Mouse (Mus musculus) heart, postnatal 0 days (tissue): ENCODE data around the gene Slc39a3. TPM values are rescaled to one million over a fixed set of nuclear protein-coding genes. Genes with fewer than 3 reads are reported as not detected.
"Not testable (repeated sequence)": the region's sequence is repeated elsewhere in the genome, so short reads cannot be mapped to it uniquely, and the experiment has no call there.

Experiments
- ATAC-seq: fragments of 200-750 bp; cut with Nextera tagmentation; 2 replicates; pipeline ENCODE4 v1.8.0; 2017; ENCODE audit warnings: low read depth, moderate number of reproducible peaks, moderate library complexity; ENCODE audit not compliant: insufficient read depth
- DNase-seq: peaks from one replicate; pipeline ENCODE4 v3.0.0-alpha.2; 2016; ENCODE audit warnings: low spot score
- H3K27ac ChIP-seq: fragments of 300-500 bp; sonication (generic); 2 replicates; pipeline ENCODE4 v1.5.1; 2014; ENCODE audit warnings: low read depth, mild to moderate bottlenecking
- H3K27me3 ChIP-seq: fragments of 300-500 bp; sonication (generic); 2 replicates; pipeline ENCODE4 v1.6.1; 2014; ENCODE audit warnings: low read length, mixed read lengths; ENCODE audit not compliant: control insufficient read depth, insufficient read depth
- H3K36me3 ChIP-seq: fragments of 300-500 bp; sonication (generic); replicated peaks from 2 replicates; pipeline ENCODE4 v1.6.1; 2014; ENCODE audit warnings: low read length, mixed read lengths; ENCODE audit not compliant: control insufficient read depth, insufficient read depth
- H3K4me1 ChIP-seq: fragments of 300-500 bp; sonication (generic); 2 replicates; pipeline ENCODE4 v1.6.1; 2014; ENCODE audit warnings: antibody characterized with exemption; ENCODE audit not compliant: control insufficient read depth, insufficient read depth
- H3K4me2 ChIP-seq: fragments of 300-500 bp; sonication (generic); 2 replicates; pipeline ENCODE4 v1.6.1; 2014; ENCODE audit warnings: low read depth, mild to moderate bottlenecking, low read length, moderate library complexity
- H3K4me3 ChIP-seq: fragments of 300-500 bp; sonication (generic); 2 replicates; pipeline ENCODE4 v1.5.1; 2014; ENCODE audit warnings: low read depth, low read length
- H3K9ac ChIP-seq: fragments of 300-500 bp; sonication (generic); replicated peaks from 2 replicates; pipeline ENCODE4 v1.6.1; 2014; ENCODE audit warnings: low read depth, low read length, mixed read lengths
- H3K9me3 ChIP-seq: fragments of 300-500 bp; sonication (generic); replicated peaks from 2 replicates; pipeline ENCODE4 v1.6.1; 2016; ENCODE audit warnings: low read length; ENCODE audit not compliant: control insufficient read depth
- CTCF ChIP-seq: IDR thresholded peaks from 2 replicates; pipeline ENCODE4 v1.5.1; 2016; ENCODE audit warnings: antibody characterized with exemption, control low read depth, low read depth
- EP300 ChIP-seq: IDR thresholded peaks from 2 replicates; pipeline ENCODE4 v1.6.1; 2016; ENCODE audit warnings: antibody characterized with exemption, low read depth
- WGBS: fragments of 180-500 bp; shearing (Covaris S2); extraction: QIAGEN DNeasy Blood & Tissue Kit; methylation state at CpG from one replicate; pipeline ENCODE4 v1.1.7; 2014; 5-methylcytosine and 5-hydroxymethylcytosine counted together
- polyA plus RNA-seq: library from polyadenylated mRNA; unstranded; fragments of >200 nt; fragmentation: Nextera tagmentation; extraction: Ambion mirVana; gene quantifications from 2 replicates; pipeline ENCODE4 v1.2.1, GENCODE M21; 2015
- total RNA-seq: library from RNA; depleted of rRNA; stranded (reverse); fragments of >200 nt; gene quantifications from 2 replicates; pipeline ENCODE4 v1.2.3, GENCODE M21; 2014; ENCODE audit warnings: low replicate concordance

The Slc39a3 gene
- total and polyA plus RNA-seq, 2 experiments from 2014 or later, result 6.3 to 18.7 TPM

DNA sequence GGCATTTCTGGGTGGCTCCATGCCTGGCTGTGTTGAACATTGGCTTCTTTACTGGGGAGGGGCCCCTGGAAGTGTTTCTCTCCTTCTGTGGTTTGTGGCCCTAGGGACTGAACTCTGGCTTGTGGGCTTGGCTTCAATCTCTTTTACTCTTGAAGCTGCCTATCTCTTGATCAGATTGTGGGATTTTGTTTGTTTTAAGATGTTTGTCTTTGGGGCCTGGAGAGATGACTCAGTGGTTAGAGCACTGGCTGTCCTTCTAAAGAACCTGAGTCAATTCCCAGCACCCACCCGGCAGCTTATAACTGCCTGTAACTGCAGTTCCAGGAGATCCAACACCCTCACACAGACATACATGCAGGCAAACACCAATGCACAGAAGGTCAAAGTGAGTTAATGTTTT lies 39.1 kb upstream of the Slc39a3 start:
- DNase-seq, result no peak
- Histone ChIP-seq H3K9ac (no peak overlapping the region), H3K36me3 (peaks cover 37% of the 10 kb centered on the region), H3K4me2 (no peak overlapping the region), H3K4me1 (no peaks in the 10 kb centered on the region), H3K27me3 (no peaks in the 10 kb centered on the region), H3K4me3 (no peak overlapping the region), H3K9me3 (no peaks in the 10 kb centered on the region), H3K27ac (no peak overlapping the region)
- TF ChIP-seq CTCF, result no peak
- no peak for TF ChIP-seq EP300
- WGBS, result 88% methylated on average over 1 of the region's 1 CpGs
- no peak for ATAC-seq

DNA sequence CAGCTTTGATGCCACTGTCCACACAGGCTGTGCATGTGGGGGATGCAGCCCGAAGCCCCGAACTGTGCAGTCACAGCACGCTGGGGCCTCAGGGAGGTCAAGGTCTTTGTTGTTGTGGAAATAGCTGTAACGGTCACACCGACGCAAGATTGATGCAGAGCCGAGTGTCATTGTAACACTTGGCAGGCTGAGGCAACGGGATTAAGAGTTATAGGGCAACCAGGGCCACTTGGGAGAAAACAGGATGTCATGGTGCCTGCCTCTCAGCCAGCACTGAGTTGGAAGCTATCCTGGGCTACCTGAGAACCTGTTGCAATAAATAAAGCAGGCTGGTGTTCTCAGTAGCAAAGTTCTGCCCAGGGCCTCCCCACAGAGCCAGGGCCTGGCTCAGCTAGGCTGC lies 38.5 kb upstream of the Slc39a3 start:
- DNase-seq (no peak), ATAC-seq (no peak)
- Histone ChIP-seq H3K36me3 (peaks cover 30% of the 10 kb centered on the region), H3K27ac (no peak overlapping the region), H3K9me3 (no peaks in the 10 kb centered on the region), H3K4me2 (no peak overlapping the region), H3K4me3 (no peak overlapping the region), H3K9ac (no peak overlapping the region), H3K4me1 (no peaks in the 10 kb centered on the region), H3K27me3 (no peaks in the 10 kb centered on the region)
- WGBS, result 76% methylated on average over 8 of the region's 8 CpGs
- TF ChIP-seq CTCF, result no peak
- no peak for TF ChIP-seq EP300

DNA sequence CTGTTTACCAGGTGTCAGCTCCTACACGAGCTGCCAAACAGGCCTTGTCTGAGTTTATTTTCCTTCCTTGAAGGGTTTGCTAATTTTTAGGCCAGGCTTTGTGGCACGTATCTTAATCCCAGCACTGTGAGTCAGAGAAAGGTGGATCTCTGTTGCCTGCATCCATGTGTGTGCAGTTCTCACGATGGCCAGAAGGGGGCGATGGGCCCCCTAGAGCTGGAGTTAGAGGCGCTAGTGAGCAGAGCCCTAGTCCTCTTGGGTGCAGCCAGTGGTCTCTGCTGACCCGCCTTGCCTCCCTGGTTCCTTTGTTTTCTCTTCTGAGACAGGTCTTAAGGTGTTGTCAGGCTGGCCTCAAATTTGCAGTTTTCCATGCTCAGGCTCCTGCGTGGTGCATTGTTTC lies 36.2 kb upstream of the Slc39a3 start:
- Histone ChIP-seq H3K9ac (no peak overlapping the region), H3K4me1 (no peaks in the 10 kb centered on the region)

DNA sequence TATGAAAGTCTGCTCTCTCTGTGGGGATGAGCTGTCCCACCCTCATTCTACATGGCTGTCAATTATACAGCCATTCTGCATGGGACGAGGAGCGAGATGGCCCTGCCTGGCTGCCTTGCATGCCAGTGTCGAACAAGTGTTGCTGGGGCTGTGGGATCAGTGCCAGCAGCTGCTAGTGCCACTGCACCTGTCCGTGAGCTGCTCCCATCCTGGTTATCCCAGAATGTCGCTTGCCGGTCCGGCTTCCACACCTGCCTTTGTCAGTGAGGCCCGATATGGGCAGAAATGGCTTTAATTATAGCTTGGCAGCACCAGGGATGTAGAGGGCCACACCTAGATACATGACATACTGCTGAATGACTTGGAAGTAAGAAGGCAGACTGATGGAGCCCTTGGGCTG lies 35.1 kb upstream of the Slc39a3 start:
- Histone ChIP-seq H3K27ac (no peak overlapping the region), H3K9ac (no peak overlapping the region), H3K4me1 (no peaks in the 10 kb centered on the region), H3K4me3 (no peak overlapping the region), H3K9me3 (no peaks in the 10 kb centered on the region), H3K27me3 (no peaks in the 10 kb centered on the region), H3K4me2 (no peak overlapping the region), H3K36me3 (peaks cover 6% of the 10 kb centered on the region; the same call in 1 of the 2 replicates)
- no peak for DNase-seq
- 89% methylated on average over 8 of the region's 8 CpGs for WGBS
- no peak for ATAC-seq
- TF ChIP-seq EP300, result no peak
- TF ChIP-seq CTCF, result no peak

More for the DNA sequence above, 36.2 kb upstream of the Slc39a3 start:
- WGBS, result 66% methylated on average over 7 of the region's 7 CpGs
- no peaks in the 10 kb centered on the region for H3K27me3 ChIP-seq
- DNase-seq (no peak), ATAC-seq (no peak)
- no peaks in the 10 kb centered on the region for H3K9me3 ChIP-seq
- H3K4me3 ChIP-seq, result no peak overlapping the region
- no peak overlapping the region for H3K27ac ChIP-seq
- peak; percentile 43 for TF ChIP-seq CTCF
- TF ChIP-seq EP300, result no peak
- H3K4me2 ChIP-seq, result no peak overlapping the region
- peaks cover 13% of the 10 kb centered on the region; the same call in 1 of the 2 replicates for H3K36me3 ChIP-seq

GRCm38 (mm10) chr10:81069836-81070235 lies 32.6 kb upstream of the Slc39a3 start, which contains the start of gene Thop1:
Thop1 (plus strand) TSS chr10:81070035.
- H3K27ac ChIP-seq, result no peak within 1 kb of the TSS
- H3K36me3 ChIP-seq, result 0 out of 2 replicates have a peak, but pooled peaks cover 6% of the 10 kb centered on the region
- H3K4me2 ChIP-seq, result peak within 1 kb of the TSS; percentile 79
- ATAC-seq (peak; percentile 97), DNase-seq (peak; percentile 98)
- no peaks in the 10 kb centered on the region for H3K27me3 ChIP-seq
- H3K4me3 ChIP-seq, result peak within 1 kb of the TSS; percentile 56
- peak within 1 kb of the TSS; percentile 22 for H3K9ac ChIP-seq
- TF ChIP-seq EP300 (no peak), CTCF (no peak)
- WGBS, result under 1% methylated on average over 35 of the region's 35 CpGs
- no peaks in the 10 kb centered on the region for H3K9me3 ChIP-seq
- H3K4me1 ChIP-seq, result no peaks in the 10 kb centered on the region

DNA sequence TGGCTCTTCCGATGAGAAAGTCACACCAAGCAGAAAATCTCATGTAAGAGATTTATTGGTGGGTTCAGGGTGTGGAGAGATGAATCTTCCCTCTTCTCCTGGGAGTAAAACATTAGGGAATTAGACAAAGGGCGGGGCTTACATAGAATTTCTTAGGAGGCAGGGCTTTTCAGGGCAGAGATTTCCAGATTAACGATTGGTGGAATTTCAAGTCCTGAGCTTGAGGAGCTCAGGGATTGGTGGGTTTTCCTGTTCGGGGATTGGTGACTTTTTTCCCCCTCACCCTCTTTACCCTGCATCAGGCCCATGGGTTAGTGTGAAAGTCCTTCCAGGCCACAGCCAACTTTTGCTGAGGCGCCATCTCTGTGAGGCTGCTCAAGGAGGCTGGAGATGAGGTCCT lies 31.5 kb upstream of the Slc39a3 start:
- 54% methylated on average over 5 of the region's 5 CpGs for WGBS
- Histone ChIP-seq H3K4me1 (no peaks in the 10 kb centered on the region), H3K27me3 (no peaks in the 10 kb centered on the region), H3K36me3 (0 out of 2 replicates have a peak, but pooled peaks cover 6% of the 10 kb centered on the region), H3K4me2 (no peak overlapping the region), H3K9ac (no peak overlapping the region), H3K27ac (no peak overlapping the region), H3K9me3 (no peaks in the 10 kb centered on the region), H3K4me3 (no peak overlapping the region)
- DNase-seq, result no peak
- no peak for ATAC-seq
- TF ChIP-seq CTCF, result no peak
- no peak for TF ChIP-seq EP300

DNA sequence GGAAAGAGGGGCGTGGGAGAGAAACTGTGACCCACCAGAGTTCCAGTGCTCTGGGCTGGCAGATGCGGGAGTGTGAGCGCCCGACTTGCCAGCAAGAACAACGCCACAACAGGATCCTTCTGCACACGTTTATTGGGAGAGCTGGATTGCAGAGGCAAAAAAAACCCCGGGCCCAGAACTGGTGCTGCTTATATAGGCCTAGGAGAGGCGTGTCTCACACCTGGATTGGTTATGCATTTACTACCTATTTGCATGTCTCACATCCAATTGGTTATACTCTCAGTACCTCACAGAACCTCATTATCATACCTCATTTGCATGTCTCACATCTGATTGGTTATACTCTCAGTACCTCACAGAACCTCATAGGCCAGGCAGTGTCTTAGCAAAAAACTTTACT lies 27.3 kb upstream of the Slc39a3 start:
- not testable (repeated sequence) for H3K27me3 ChIP-seq, ATAC-seq, H3K4me3 ChIP-seq, H3K4me1 ChIP-seq, H3K36me3 ChIP-seq, H3K4me2 ChIP-seq, H3K27ac ChIP-seq, DNase-seq, H3K9me3 ChIP-seq, H3K9ac ChIP-seq
- WGBS, result 80% methylated on average over 8 of the region's 8 CpGs
